Mouse (Mus musculus): ENCODE results near the gene Edem3.

Edem3 gene

DNA sequence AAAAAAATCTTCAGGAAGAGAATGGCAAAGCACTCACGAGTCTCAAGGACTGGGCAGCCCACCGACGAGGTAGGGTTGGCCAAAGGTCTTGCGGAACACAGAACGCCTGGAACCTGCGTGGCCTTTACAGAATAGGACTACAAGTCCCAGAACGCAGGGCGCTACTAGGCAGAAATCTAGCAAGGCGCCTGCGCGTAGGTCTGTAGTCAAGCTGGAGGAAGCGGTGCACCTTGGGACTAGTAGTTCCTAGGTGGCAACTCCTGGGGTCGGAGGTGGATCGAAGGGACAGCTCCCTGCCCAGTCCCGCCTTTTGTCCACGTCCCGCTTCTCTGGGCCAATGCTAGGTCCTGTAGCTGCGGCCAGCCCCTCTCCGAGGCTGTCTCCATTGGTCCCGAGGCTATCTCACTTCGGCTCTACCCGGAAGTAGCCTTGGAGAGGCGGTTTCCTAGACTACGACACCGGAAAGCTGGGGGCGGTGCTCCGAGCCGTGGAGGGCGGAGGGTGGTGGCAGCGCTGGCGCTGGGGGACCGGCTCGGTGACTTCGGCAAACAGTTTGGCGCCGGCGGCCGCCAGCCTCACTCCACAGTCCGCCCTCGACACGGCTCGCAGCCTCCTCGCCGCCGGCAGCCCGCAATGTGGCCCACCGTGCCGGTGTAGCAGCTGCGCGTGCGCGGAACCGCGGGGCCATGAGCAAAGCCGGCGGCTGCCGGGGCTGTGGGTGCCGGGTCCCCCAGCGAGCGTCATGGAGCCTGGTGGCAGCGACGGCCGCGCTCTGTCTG is at the start of gene Edem3:
TSS of gene Edem3 (plus strand) at position 491 of the 779 bp plus-strand sequence.
- H3K4me3 ChIP-seq (replicated peaks; ENCODE audit: low read length), result peak within 1 kb of the TSS; percentile 98
- H3K4me1 ChIP-seq (replicated peaks; ENCODE audit: low read depth, low read length), result peaks cover 27% of the 10 kb centered on the region
- TF ChIP-seq NANOG (IDR thresholded peaks at IDR 0.05; ENCODE audit: borderline replicate concordance, low read length), result no peak
- no peak for TF ChIP-seq POU5F1 (IDR thresholded peaks at IDR 0.05; ENCODE audit: borderline replicate concordance, low read length)
- no peak for TF ChIP-seq CTCF (conservative IDR thresholded peaks at IDR 0.05; ENCODE audit: low read length)
- no peaks in the 10 kb centered on the region for H3K9me3 ChIP-seq (ENCODE audit: low read length)
- no peaks in the 10 kb centered on the region for H3K27me3 ChIP-seq (ENCODE audit: insufficient read depth, low read length)
- peaks cover 5% of the 10 kb centered on the region; the same call in 1 of the 2 replicates for H3K36me3 ChIP-seq (ENCODE audit: insufficient read depth, low read length)

DNA sequence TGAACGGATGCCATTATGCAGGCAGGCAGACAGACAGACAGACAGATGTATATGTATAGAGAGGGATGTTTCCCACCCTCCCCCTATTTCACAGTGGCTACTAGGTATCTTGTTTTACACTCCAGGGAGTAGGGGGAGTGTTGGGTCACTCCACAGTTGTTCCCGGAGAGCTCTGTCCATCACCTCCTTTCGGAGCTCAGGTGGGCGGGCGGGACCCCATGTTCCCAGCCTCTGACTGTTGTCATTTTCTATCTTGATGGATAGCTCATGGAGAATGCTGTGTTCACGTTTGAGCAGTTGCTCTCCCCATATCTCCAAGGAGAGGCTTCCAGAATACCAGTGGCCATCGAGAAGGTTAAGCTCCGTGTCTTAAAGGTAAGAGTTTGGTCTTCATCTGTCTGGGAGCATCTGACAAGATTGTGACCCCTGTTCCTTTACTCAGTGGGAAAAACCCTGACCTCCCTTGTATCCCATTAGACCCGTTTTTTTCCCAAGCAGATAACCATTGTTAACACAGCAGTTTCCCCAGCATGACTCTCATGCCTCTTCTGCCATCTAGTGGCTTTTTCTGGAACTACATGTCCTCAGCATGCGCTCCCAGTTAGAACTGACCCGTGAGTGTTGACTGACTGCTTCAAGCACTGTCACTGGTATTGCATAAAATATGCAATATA is 49.3 kb upstream of the Edem3 start:
- Histone ChIP-seq H3K36me3 (ENCODE audit: insufficient read depth, low read length) (no peaks in the 10 kb centered on the region), H3K4me3 (replicated peaks; ENCODE audit: low read length) (no peak overlapping the region), H3K9me3 (ENCODE audit: low read length) (no peaks in the 10 kb centered on the region), H3K27me3 (ENCODE audit: insufficient read depth, low read length) (no peaks in the 10 kb centered on the region; the same call in 1 of the 2 replicates), H3K4me1 (replicated peaks; ENCODE audit: low read depth, low read length) (peaks cover 6% of the 10 kb centered on the region; the same call in 1 of the 2 replicates)
- TF ChIP-seq NANOG (IDR thresholded peaks at IDR 0.05; ENCODE audit: borderline replicate concordance, low read length) (no peak), CTCF (conservative IDR thresholded peaks at IDR 0.05; ENCODE audit: low read length) (peak; percentile 94)

DNA sequence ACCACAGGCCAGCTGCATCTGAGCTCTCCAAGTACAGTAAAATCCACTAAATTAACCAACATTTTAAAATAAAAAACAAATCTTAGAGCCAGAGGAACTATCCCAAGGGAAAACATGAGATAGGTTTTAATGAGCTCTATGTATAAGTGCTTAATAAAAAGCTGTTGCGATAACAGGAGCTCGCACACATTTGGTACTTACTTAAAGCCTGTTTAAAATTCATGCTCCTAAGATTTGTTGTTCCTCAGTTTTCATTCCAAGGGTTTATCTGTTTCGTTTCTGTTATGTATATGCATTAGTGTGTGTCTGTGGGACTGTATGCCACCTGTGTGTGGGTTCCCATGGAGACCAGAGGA is 48.8 kb upstream of the Edem3 start:
- H3K4me3 ChIP-seq (replicated peaks; ENCODE audit: low read length), result no peak overlapping the region
- no peaks in the 10 kb centered on the region for H3K36me3 ChIP-seq (ENCODE audit: insufficient read depth, low read length)
- H3K27me3 ChIP-seq (ENCODE audit: insufficient read depth, low read length), result no peaks in the 10 kb centered on the region; the same call in 1 of the 2 replicates
- no peak for TF ChIP-seq NANOG (IDR thresholded peaks at IDR 0.05; ENCODE audit: borderline replicate concordance, low read length)
- TF ChIP-seq CTCF (conservative IDR thresholded peaks at IDR 0.05; ENCODE audit: low read length), result no peak
- no peak for TF ChIP-seq POU5F1 (IDR thresholded peaks at IDR 0.05; ENCODE audit: borderline replicate concordance, low read length)
- H3K9me3 ChIP-seq (ENCODE audit: low read length), result no peaks in the 10 kb centered on the region
- H3K4me1 ChIP-seq (replicated peaks; ENCODE audit: low read depth, low read length), result peaks cover 6% of the 10 kb centered on the region; the same call in 1 of the 2 replicates

DNA sequence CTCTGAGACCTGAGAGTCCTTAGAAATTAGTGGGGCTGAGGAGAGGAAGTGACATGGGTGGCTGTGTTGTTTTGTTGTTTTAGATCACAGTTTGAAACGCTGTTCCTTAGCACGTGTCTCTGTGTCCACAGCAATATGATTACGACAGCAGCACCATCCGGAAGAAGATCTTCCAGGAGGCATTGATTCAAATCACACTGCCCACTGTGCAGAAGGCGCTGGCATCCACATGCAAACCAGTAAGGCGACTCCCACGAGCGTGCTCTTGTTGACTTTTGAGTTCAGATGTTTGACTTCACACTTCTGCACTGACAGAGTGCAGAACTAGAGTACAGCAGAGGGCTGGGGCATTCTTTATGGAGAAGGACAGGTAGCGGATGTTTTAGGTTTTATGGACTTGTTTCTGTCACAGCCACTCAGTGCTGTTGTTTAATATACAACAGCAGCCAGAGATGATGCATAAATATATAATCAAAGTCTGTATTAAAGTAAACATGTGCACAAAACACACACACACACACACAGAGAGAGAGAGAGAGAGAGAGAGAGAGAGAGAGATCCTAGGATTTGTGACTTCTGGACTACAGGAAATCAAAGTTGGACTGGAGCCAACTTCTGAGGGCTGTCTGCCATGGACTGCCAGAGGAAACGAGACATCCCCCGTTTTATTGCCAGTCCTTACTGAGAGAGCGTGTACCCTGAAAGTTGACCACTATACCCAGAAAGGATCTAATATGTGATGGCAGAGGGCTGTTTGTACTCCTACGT is 46.0 kb upstream of the Edem3 start:
- peaks cover 21% of the 10 kb centered on the region for H3K4me1 ChIP-seq (replicated peaks; ENCODE audit: low read depth, low read length)
- TF ChIP-seq POU5F1 (IDR thresholded peaks at IDR 0.05; ENCODE audit: borderline replicate concordance, low read length), result no peak
- no peak for TF ChIP-seq CTCF (conservative IDR thresholded peaks at IDR 0.05; ENCODE audit: low read length)
- no peak for TF ChIP-seq NANOG (IDR thresholded peaks at IDR 0.05; ENCODE audit: borderline replicate concordance, low read length)
- H3K27me3 ChIP-seq (ENCODE audit: insufficient read depth, low read length), result no peaks in the 10 kb centered on the region; the same call in 1 of the 2 replicates
- no peaks in the 10 kb centered on the region for H3K36me3 ChIP-seq (ENCODE audit: insufficient read depth, low read length)
- H3K4me3 ChIP-seq (replicated peaks; ENCODE audit: low read length), result no peak overlapping the region
- H3K9me3 ChIP-seq (ENCODE audit: low read length), result no peaks in the 10 kb centered on the region

DNA sequence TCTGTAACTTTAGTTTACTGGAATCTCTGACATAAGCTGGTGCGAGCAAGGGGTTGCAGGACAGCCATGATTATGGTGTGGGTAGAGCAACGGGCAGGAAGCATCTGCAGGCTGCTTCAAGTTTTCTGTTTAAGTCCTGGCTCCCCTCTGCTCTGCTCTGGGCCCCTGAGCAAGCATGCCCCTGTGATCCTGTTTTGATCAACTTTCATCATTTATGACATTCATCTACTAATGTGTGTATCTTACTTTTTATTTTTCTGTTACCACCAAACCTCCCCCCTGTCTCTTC is 45.5 kb upstream of the Edem3 start:
- TF ChIP-seq CTCF (conservative IDR thresholded peaks at IDR 0.05; ENCODE audit: low read length) (no peak), POU5F1 (IDR thresholded peaks at IDR 0.05; ENCODE audit: borderline replicate concordance, low read length) (no peak), NANOG (IDR thresholded peaks at IDR 0.05; ENCODE audit: borderline replicate concordance, low read length) (no peak)
- no peaks in the 10 kb centered on the region for H3K9me3 ChIP-seq (ENCODE audit: low read length)
- H3K4me3 ChIP-seq (replicated peaks; ENCODE audit: low read length), result no peak overlapping the region
- H3K27me3 ChIP-seq (ENCODE audit: insufficient read depth, low read length), result no peaks in the 10 kb centered on the region; the same call in 1 of the 2 replicates
- peaks cover 21% of the 10 kb centered on the region for H3K4me1 ChIP-seq (replicated peaks; ENCODE audit: low read depth, low read length)
- no peaks in the 10 kb centered on the region for H3K36me3 ChIP-seq (ENCODE audit: insufficient read depth, low read length)

DNA sequence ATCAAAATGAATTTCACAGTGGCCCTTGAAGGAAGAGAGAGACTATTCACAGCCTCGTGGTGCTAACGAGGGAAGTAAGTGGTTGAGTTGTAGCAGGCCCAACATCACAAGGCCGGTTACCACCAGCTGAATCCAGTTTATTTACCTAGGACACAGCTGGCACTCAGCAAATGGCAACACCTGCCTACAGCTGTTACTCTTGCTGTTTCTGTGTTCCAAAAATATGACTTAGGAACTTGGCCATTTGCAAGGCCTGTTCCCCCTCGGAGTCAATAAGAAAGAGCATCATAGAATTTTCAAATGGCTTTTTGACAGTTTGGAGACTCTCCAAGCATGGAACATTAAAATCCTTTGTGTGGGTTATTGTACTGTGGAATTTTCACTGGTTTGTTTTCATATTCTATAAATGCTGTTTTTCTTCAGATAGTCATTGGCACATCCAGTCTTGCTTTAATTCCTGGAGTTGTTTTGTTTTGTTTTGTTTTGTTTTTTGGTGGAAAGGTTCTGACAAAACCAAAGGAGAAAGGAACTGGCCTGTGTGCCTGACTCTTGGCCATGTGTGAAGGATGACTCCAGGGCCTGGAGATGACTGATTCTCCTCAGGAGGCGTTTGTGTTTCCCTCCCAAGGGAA is 44.6 kb upstream of the Edem3 start:
- no peaks in the 10 kb centered on the region for H3K36me3 ChIP-seq (ENCODE audit: insufficient read depth, low read length)
- H3K9me3 ChIP-seq (ENCODE audit: low read length), result no peaks in the 10 kb centered on the region
- H3K4me3 ChIP-seq (replicated peaks; ENCODE audit: low read length), result no peak overlapping the region
- no peaks in the 10 kb centered on the region; the same call in 1 of the 2 replicates for H3K27me3 ChIP-seq (ENCODE audit: insufficient read depth, low read length)
- TF ChIP-seq POU5F1 (IDR thresholded peaks at IDR 0.05; ENCODE audit: borderline replicate concordance, low read length), result no peak
- peaks cover 20% of the 10 kb centered on the region for H3K4me1 ChIP-seq (replicated peaks; ENCODE audit: low read depth, low read length)

DNA sequence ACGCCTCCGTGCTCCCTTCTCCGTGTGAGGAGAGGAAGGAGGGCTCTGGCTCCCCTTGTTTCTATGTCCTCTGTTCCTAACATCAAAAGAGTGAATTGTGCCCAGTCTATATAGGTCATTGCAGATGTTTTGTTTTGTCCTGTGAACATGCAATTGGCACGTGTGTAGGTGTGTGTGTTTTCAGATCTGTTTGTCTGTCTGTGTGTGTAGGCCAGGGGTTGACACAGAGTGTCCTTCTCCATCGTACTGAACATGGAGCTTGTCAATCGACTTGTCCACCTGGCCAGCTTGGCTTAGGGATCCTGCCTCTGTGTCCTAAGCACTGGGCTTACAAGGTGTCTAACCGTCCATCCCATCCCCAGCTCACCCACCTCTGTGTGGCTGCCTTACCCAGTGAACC is 44.1 kb upstream of the Edem3 start:
- Histone ChIP-seq H3K36me3 (ENCODE audit: insufficient read depth, low read length) (no peaks in the 10 kb centered on the region), H3K4me1 (replicated peaks; ENCODE audit: low read depth, low read length) (peaks cover 17% of the 10 kb centered on the region), H3K9me3 (ENCODE audit: low read length) (no peaks in the 10 kb centered on the region; the same call in 1 of the 2 replicates), H3K27me3 (ENCODE audit: insufficient read depth, low read length) (no peaks in the 10 kb centered on the region; the same call in 1 of the 2 replicates), H3K4me3 (replicated peaks; ENCODE audit: low read length) (no peak overlapping the region)
- TF ChIP-seq NANOG (IDR thresholded peaks at IDR 0.05; ENCODE audit: borderline replicate concordance, low read length) (no peak), CTCF (conservative IDR thresholded peaks at IDR 0.05; ENCODE audit: low read length) (no peak), POU5F1 (IDR thresholded peaks at IDR 0.05; ENCODE audit: borderline replicate concordance, low read length) (no peak)

DNA sequence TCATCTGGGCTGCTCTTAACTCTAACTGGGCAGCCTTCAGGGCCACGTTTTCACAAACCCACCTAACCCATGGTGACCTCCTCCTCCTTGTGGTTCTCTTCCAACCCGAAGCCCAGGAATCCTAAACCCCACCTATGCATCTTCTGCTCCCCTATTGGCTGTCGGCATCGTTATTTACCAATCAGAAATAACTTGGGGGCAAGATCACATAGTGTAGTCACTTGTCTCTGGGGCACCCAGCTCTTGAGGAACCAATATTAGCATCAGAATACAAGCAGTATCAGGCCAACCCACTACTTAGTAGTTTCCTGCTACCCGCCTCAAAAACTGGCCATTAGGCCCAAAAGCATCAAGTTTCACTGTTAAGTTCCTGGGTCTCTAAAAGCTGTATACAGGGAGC is 42.5 kb upstream of the Edem3 start:
- Histone ChIP-seq H3K9me3 (ENCODE audit: low read length) (no peaks in the 10 kb centered on the region; the same call in 1 of the 2 replicates), H3K36me3 (ENCODE audit: insufficient read depth, low read length) (peaks cover 6% of the 10 kb centered on the region; the same call in 1 of the 2 replicates), H3K4me1 (replicated peaks; ENCODE audit: low read depth, low read length) (peaks cover 24% of the 10 kb centered on the region), H3K4me3 (replicated peaks; ENCODE audit: low read length) (no peak overlapping the region), H3K27me3 (ENCODE audit: insufficient read depth, low read length) (no peaks in the 10 kb centered on the region)
- no peak for TF ChIP-seq NANOG (IDR thresholded peaks at IDR 0.05; ENCODE audit: borderline replicate concordance, low read length)
- TF ChIP-seq CTCF (conservative IDR thresholded peaks at IDR 0.05; ENCODE audit: low read length), result no peak
- TF ChIP-seq POU5F1 (IDR thresholded peaks at IDR 0.05; ENCODE audit: borderline replicate concordance, low read length), result no peak

All from E14TG2a.4 (cell line).